Mouse (Mus musculus) embryonic fibroblast, embryonic 13.5 days (primary cell): ENCODE results near the gene Dlx2. TPM values are rescaled to one million over a fixed set of nuclear protein-coding genes. Genes with fewer than 3 reads are reported as not detected.

Experiments
- H3K27ac ChIP-seq: 2 replicates; pipeline ENCODE4 v1.5.1; 2012; ENCODE audit warnings: low read length, control low read depth, inconsistent platforms; ENCODE audit not compliant: insufficient read depth
- H3K4me1 ChIP-seq: 2 replicates; pipeline ENCODE4 v1.6.1; 2011; ENCODE audit warnings: low read length; ENCODE audit not compliant: control insufficient read depth, insufficient read depth
- H3K4me3 ChIP-seq: 2 replicates; pipeline ENCODE4 v1.5.1; 2011; ENCODE audit warnings: mild to moderate bottlenecking, control low read depth, low read length; ENCODE audit not compliant: insufficient read depth
- CTCF ChIP-seq: IDR thresholded peaks from 2 replicates; pipeline ENCODE4 v1.5.1; 2011; ENCODE audit warnings: mild to moderate bottlenecking, control low read depth, low read length, moderate library complexity, borderline replicate concordance; ENCODE audit not compliant: insufficient read depth
- POLR2A ChIP-seq: IDR thresholded peaks from 2 replicates; pipeline ENCODE4 v1.6.1; 2011; ENCODE audit warnings: low read depth, mild to moderate bottlenecking, control low read depth, low read length, moderate library complexity
- polyA plus RNA-seq: library from polyadenylated mRNA; stranded (reverse); fragments of >200 nt; gene quantifications from 2 replicates; pipeline ENCODE4 v1.2.4, GENCODE M21; 2011; ENCODE audit warnings: low read depth; ENCODE audit not compliant: missing spikeins, insufficient read length

Dlx2 gene
- polyA plus RNA-seq = 2.4 and 3.2 TPM in 2 replicates

DNA sequence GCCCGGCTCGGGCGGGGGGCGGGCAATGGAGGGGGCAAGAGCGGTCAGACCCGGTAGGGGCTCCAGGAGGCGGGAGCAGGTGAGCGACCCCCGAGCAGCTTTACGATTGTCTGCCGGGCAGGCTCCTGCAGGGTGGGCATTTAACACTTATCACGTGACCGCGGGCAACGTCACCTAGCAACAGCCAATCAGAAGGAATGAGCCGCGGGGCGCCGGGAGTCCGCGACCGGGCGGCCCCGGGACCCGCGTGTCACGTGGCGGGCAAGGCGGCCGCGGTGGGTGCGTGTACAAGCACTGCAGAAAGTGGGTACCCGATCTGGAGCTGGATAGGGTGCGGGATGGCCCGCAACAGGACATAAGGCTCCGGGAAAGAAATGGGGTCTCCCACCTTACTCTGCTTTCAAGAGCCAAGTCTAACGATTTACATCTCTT, at the start of gene Dlx2:
Dlx2 (minus strand) TSS at position 115 of the 432 bp plus-strand sequence.
- H3K27ac ChIP-seq = no peak within 1 kb of the TSS; the same call in 1 of the 2 replicates
- H3K4me1 ChIP-seq = no peaks in the 10 kb centered on the region
- peak within 1 kb of the TSS; percentile 58 for H3K4me3 ChIP-seq
- TF ChIP-seq CTCF (no peak), POLR2A (0 out of 2 replicates have a peak, but pooled peaks have one; percentile 14)

DNA sequence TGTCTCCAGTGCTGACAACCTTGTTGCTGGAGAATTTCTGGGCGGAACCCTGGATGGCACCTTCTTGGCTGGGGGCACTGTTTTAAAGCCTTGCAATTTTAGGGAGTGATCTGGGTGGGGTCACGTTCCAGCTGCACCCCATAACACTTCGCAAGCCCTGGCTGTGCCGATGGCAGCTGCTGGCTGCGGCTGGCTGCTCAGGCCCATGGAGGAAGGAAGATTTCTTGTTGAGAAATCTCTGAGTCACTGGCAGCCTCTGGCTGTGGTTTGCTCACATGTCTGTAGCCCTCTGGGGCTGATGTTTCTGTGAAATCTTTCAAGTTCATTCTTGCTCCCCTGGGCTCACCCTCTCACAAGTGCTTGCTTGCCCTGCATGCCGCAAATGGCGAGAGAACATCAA, 47.9 kb upstream of the Dlx2 start:
- TF ChIP-seq CTCF (no peak), POLR2A (no peak)
- Histone ChIP-seq H3K4me3 (no peak overlapping the region), H3K27ac (no peak overlapping the region), H3K4me1 (peaks cover 8% of the 10 kb centered on the region)

DNA sequence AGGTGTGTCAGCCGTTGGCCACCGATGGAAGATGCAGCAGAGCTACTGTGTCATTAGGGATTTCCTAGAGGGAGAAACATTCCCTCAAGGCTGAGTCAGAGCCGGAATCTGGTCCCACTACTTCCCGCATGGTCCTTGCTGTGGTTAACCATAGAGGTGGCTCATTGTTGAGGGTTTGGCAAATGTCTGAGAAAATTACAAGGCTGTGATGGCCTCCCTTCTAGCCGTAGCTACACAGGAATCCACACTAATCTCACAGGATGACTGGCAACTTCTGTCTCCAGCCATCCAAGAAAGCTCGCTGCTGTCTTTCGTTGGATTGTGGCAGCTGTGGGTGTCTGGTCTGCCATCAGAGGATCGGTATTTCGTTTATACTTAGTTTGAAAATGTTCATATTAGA, 42.6 kb upstream of the Dlx2 start:
- no peak for TF ChIP-seq POLR2A
- TF ChIP-seq CTCF = no peak
- no peaks in the 10 kb centered on the region; the same call in 1 of the 2 replicates for H3K4me1 ChIP-seq
- H3K27ac ChIP-seq = 0 out of 2 replicates have a peak overlapping the region, but pooled peaks have one; percentile 24
- H3K4me3 ChIP-seq = no peak overlapping the region

DNA sequence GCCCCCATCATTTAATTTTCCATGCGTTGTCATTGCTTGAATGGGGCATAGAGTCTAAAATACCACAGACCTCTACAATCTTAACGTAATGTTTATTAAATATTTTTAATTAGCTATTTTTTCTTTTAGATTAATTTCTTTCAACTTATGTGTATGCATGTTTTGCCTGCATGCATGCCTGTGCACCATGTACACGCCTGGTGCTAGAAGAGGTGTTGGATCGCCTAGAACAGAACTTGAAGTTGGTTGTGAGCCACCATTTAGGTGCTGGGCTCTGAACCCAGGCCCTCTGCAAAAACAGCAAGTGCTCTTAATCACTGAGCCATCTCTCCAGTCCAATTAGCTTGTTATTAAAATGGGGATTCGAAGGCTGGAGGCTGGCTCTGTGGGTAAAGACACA, 34.9 kb upstream of the Dlx2 start:
- Histone ChIP-seq H3K27ac (no peak overlapping the region), H3K4me1 (no peaks in the 10 kb centered on the region; the same call in 1 of the 2 replicates), H3K4me3 (peak overlapping the region; percentile 59)
- TF ChIP-seq CTCF (no peak), POLR2A (no peak)

DNA sequence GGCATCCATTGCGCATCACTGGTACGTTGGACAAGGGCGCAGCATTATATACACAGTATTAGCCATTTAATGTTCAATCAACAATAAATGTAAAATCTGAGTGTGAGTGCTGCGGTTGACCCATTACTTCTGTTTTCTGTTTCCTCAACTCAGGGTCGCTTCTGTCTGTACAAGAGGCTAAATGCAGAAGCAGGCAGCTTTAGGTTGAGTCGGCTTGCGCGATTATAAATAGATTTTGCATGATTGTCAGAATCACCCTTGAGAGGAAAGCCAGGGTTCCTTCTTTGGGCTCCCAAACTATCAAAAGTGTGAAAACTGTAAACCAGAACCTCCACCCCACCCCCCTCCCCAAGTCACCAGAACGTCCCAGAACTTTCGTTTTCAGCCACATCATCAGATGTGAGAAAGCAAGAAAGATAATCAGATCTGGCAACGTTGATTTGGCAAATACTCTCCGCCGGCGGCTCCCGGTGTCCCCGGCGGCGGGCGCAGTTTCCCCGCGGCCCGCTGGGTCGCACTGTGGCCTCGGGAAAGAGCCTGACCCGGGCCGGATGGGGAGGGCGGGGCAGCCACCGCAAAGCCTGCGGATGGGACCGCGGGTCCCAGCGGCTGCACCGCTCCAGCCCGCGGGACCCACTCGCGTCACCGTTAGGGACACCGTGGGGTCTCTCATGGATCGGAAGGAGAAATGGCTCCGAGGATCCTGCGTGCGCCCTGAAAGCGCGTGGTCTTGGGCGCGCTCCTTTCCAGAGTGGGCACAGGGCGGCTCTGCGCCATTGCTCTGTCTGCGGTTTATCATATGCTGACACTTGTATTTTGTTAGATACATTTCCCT, 34.3 kb upstream of the Dlx2 start:
- peak overlapping the region; percentile 59 for H3K4me3 ChIP-seq
- no peak overlapping the region for H3K27ac ChIP-seq
- TF ChIP-seq CTCF (0 out of 2 replicates have a peak, but pooled peaks have one; percentile 5), POLR2A (no peak)

DNA sequence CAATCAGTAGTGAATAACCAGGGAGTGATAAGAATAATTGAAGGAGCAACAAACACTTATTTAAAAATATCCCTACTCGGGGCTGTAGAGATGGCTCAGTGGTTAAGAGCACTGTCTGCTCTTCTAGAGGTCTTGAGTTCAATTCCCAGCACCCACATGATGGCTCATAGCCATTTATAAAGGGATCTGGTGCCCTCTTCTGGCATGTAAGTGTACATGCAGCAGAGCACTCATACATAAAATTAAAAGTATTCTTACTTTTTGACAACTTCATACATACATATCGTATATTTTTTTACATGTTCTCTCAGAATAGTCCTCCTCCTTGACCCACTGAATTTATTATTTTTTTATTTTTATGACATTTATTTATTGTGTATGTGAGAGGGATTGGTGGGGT, 30.5 kb upstream of the Dlx2 start:
- H3K4me1 ChIP-seq = no peaks in the 10 kb centered on the region
- no peak overlapping the region for H3K27ac ChIP-seq
- TF ChIP-seq POLR2A (no peak), CTCF (no peak)
- no peak overlapping the region for H3K4me3 ChIP-seq

More for the DNA sequence above, 34.3 kb upstream of the Dlx2 start:
- H3K4me1 ChIP-seq = no peaks in the 10 kb centered on the region; the same call in 1 of the 2 replicates

DNA sequence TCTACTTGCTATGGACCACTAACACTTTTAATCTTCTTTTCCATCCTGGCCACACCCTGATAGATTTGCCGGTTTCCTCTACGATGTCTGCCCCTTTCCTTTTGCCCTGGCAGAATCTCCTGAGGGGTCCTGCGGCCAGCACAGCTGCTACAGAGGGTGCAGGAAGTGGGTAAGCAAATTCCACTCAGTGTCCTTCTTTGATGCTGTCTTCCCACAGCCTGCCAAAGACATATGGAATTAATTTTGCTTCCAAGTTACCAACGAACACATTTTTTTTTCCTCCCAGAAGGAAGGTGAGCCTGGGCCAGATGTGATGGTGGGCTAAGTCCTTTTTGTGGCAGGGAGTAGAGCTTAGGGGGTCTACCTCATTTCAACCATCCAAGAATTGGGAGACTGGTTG, 27.2 kb upstream of the Dlx2 start:
- H3K27ac ChIP-seq = no peak overlapping the region
- H3K4me1 ChIP-seq = no peaks in the 10 kb centered on the region
- H3K4me3 ChIP-seq = no peak overlapping the region
- TF ChIP-seq POLR2A (no peak), CTCF (no peak)

DNA sequence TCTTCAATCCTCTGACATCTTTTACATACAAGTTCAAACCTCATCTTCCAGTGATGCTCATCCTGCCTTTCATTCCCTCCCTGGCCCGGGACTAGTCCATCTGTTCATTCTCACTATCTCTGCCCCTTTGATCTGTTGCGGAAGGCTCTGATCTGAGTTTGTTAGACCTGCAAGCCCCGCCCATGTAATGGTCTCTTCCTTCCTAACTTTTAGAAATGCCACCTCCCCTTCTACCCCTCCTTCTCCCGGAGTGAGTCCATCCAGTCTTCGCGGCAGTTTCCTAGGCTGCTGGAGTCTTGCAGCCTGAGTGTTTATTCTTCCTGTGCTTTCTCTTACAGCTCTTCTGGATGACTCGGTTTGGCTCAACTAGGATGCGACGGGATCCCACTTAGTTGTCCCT, 19.9 kb upstream of the Dlx2 start:
- no peak for TF ChIP-seq POLR2A
- no peak for TF ChIP-seq CTCF
- Histone ChIP-seq H3K27ac (no peak overlapping the region), H3K4me1 (no peaks in the 10 kb centered on the region), H3K4me3 (no peak overlapping the region)

DNA sequence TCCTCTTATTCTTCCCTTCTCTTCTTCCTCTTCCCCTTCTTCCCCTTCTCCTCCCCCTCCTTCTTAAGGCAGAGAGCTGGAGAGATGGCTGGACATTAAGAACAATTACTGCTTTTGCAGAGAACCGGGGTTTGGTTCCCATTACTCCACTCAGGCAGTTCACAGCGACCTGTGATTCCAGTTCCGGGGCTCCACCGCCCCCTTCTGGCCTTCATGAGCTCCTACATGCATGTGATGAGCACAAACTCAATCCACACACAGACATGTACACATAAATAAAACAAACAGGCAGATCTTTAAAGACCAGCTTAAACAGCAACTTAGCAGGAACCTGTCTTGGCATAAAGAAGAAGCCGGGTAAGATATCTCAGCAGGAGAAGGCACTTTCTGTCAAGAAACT, 9.5 kb upstream of the Dlx2 start:
- TF ChIP-seq POLR2A (no peak), CTCF (no peak)
- H3K27ac ChIP-seq = no peak overlapping the region
- H3K4me1 ChIP-seq = no peaks in the 10 kb centered on the region
- H3K4me3 ChIP-seq = no peak overlapping the region

DNA sequence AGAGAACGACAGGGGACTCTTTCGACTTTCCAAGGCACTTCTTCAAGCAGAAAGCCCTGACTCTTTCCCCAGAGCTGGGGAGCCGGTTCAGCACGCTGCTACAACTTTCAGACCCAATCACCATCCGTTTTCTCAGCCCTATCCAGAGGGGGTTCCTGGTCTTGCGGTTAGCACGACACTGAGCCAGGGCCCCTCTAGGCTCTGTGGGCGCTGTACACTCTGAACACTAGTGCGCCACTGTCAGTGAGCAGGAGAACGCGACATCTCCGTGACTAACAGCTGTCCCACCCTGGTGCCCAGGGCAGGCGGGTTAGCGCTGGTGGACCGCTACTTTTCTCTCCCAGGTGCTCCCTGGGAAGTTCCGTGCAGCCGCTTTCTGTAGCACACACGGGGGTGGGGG, 5.2 kb upstream of the Dlx2 start:
- no peak for TF ChIP-seq POLR2A
- TF ChIP-seq CTCF = no peak
- Histone ChIP-seq H3K4me1 (no peaks in the 10 kb centered on the region), H3K27ac (no peak overlapping the region), H3K4me3 (no peak overlapping the region)
